Mouse (Mus musculus) embryonic facial prominence, embryonic 11.5 days (tissue): ENCODE results near the gene Btbd6. TPM values are rescaled to one million over a fixed set of nuclear protein-coding genes. Genes with fewer than 3 reads are reported as not detected.
A peak's percentile ranks its signal among the peaks of the same experiment; 100 is the strongest.

ENCODE experiments used
- ATAC-seq: fragments of 200-750 bp; cut with Nextera tagmentation; replicated peaks from 2 replicates; pipeline ENCODE4 v1.8.0; 2017; ENCODE audit warnings: low read depth; ENCODE audit not compliant: insufficient number of reproducible peaks, low FRiP score, low TSS enrichment
- DNase-seq: peaks from one replicate; pipeline ENCODE4 v3.0.0-alpha.2; 2015; ENCODE audit warnings: low spot score
- H3K27ac ChIP-seq: fragments of 300-500 bp; sonication (generic); replicated peaks from 2 replicates; pipeline ENCODE4 v1.5.1; 2014; ENCODE audit warnings: mild to moderate bottlenecking, low read depth, low read length, control low read depth
- H3K27me3 ChIP-seq: fragments of 300-500 bp; sonication (generic); 2 replicates; pipeline ENCODE4 v1.6.1; 2014; ENCODE audit warnings: mild to moderate bottlenecking, low read length, moderate library complexity, mixed read lengths; ENCODE audit not compliant: control insufficient read depth, insufficient read depth
- H3K36me3 ChIP-seq: fragments of 300-500 bp; sonication (generic); replicated peaks from 2 replicates; pipeline ENCODE4 v1.6.1; 2014; ENCODE audit warnings: low read depth, mild to moderate bottlenecking, low read length, moderate library complexity, mixed read lengths; ENCODE audit not compliant: control insufficient read depth, insufficient read depth
- H3K4me1 ChIP-seq: fragments of 300-500 bp; sonication (generic); 2 replicates; pipeline ENCODE4 v1.6.1; 2014; ENCODE audit warnings: low read length, mixed read lengths; ENCODE audit not compliant: control insufficient read depth, insufficient read depth
- H3K4me2 ChIP-seq: fragments of 300-500 bp; sonication (generic); 2 replicates; pipeline ENCODE4 v1.6.1; 2014; ENCODE audit warnings: low read depth, mild to moderate bottlenecking, control low read depth, low read length, moderate library complexity
- H3K4me3 ChIP-seq: fragments of 300-500 bp; sonication (generic); 2 replicates; pipeline ENCODE4 v1.5.1; 2014; ENCODE audit warnings: low read depth, low read length, control low read depth
- H3K9ac ChIP-seq: fragments of 300-500 bp; sonication (generic); replicated peaks from 2 replicates; pipeline ENCODE4 v1.6.1; 2014; ENCODE audit warnings: mild to moderate bottlenecking, control low read depth, low read length
- H3K9me3 ChIP-seq: fragments of 300-500 bp; sonication (generic); replicated peaks from 2 replicates; pipeline ENCODE4 v1.6.1; 2016; ENCODE audit warnings: mild to moderate bottlenecking, low read length, inconsistent platforms, mixed read lengths; ENCODE audit not compliant: control insufficient read depth
- WGBS: fragments of 180-500 bp; shearing (Covaris S2); extraction: QIAGEN DNeasy Blood & Tissue Kit; methylation state at CpG from one replicate; pipeline ENCODE4 v1.1.7; 2014; 5-methylcytosine and 5-hydroxymethylcytosine counted together
- polyA plus RNA-seq: library from polyadenylated mRNA; unstranded; fragments of >200 nt; fragmentation: Nextera tagmentation; extraction: Ambion mirVana; gene quantifications from 2 replicates; pipeline ENCODE4 v1.2.1, GENCODE M21; 2014

Gene Btbd6
- polyA plus RNA-seq, 1 experiment from 2014 or later, result 19.7 TPM

- under 1% methylated on average over 58 of the region's 58 CpGs for WGBS
- peak; percentile 84 for ATAC-seq
Measured at GRCm38 (mm10) chr12:112950040-112950760, 26.1 kb upstream of the Btbd6 start.

DNA sequence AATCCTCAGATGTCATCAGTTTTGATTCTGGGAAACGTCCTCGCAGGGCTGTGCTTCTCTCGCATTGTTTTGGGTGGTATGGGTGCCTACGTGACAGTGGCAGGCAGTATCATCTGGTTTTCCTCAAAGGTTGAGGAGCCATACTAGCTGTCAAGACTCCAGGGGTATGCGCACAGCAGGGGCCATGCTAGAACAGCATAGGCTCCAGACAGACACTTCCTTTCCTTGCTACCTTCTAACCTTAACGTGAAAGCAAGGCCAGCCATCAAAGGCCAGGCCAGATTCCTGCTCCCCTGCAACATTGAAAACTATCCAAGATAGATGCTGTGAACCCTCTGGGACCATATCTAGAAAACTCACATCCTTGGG lies 25.5 kb upstream of the Btbd6 start:
- WGBS, result 14% methylated on average over 6 of the region's 6 CpGs
- peak overlapping the region; percentile 42 for H3K4me3 ChIP-seq
- no peaks in the 10 kb centered on the region for H3K27me3 ChIP-seq
- H3K36me3 ChIP-seq, result no peaks in the 10 kb centered on the region
- H3K9me3 ChIP-seq, result no peaks in the 10 kb centered on the region
- peak overlapping the region; percentile 78 for H3K4me2 ChIP-seq
- H3K4me1 ChIP-seq, result no peaks in the 10 kb centered on the region; the same call in 1 of the 2 replicates
- ATAC-seq, result no peak; the same call in 1 of the 2 replicates
- peak; percentile 17 for DNase-seq
- no peak overlapping the region for H3K27ac ChIP-seq
- peak overlapping the region; percentile 18; the same call in 1 of the 2 replicates for H3K9ac ChIP-seq

More at GRCm38 (mm10) chr12:112950040-112950760, 26.1 kb upstream of the Btbd6 start:
- Histone ChIP-seq H3K9ac (peak overlapping the region; percentile 75), H3K4me2 (peak overlapping the region; percentile 78), H3K27me3 (no peaks in the 10 kb centered on the region), H3K27ac (peak overlapping the region; percentile 30), H3K36me3 (no peaks in the 10 kb centered on the region), H3K4me1 (no peaks in the 10 kb centered on the region; the same call in 1 of the 2 replicates), H3K4me3 (peak overlapping the region; percentile 42), H3K9me3 (no peaks in the 10 kb centered on the region)
- DNase-seq, result peak; percentile 95

GRCm38 (mm10) chr12:112951150-112951842 lies 25.0 kb upstream of the Btbd6 start:
- Histone ChIP-seq H3K27me3 (no peaks in the 10 kb centered on the region), H3K9me3 (no peaks in the 10 kb centered on the region), H3K27ac (no peak overlapping the region), H3K4me1 (no peaks in the 10 kb centered on the region; the same call in 1 of the 2 replicates), H3K4me2 (no peak overlapping the region), H3K36me3 (no peaks in the 10 kb centered on the region), H3K9ac (no peak overlapping the region), H3K4me3 (no peak overlapping the region)
- DNase-seq (no peak), ATAC-seq (no peak)
- 20% methylated on average over 7 of the region's 7 CpGs for WGBS

DNA sequence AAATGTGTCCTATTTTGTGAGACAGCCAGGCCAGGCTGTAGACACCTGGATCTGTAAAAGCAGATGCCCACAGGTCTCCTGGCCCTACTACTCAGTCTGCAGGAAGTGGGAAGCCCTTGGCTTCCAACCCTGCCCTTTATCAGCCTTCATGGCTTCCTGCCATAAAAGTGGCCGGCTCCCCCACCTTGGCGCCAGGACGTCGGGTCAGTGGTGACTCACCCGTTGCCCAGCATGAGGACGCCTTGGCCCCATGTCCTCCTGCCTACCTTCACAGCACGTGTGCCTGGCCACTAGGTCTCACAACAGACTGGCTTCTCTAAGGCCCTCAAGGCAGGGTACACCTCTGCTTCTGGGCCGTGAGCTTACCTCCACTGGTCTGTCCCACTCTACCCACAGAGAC lies 23.8 kb upstream of the Btbd6 start:
- no peaks in the 10 kb centered on the region; the same call in 1 of the 2 replicates for H3K4me1 ChIP-seq
- H3K4me2 ChIP-seq, result no peak overlapping the region
- H3K27ac ChIP-seq, result no peak overlapping the region
- no peaks in the 10 kb centered on the region for H3K27me3 ChIP-seq
- no peak overlapping the region for H3K9ac ChIP-seq
- DNase-seq, result no peak
- no peaks in the 10 kb centered on the region for H3K9me3 ChIP-seq
- H3K36me3 ChIP-seq, result no peaks in the 10 kb centered on the region; the same call in 1 of the 2 replicates
- ATAC-seq, result no peak
- H3K4me3 ChIP-seq, result no peak overlapping the region
- WGBS, result 75% methylated on average over 8 of the region's 8 CpGs

DNA sequence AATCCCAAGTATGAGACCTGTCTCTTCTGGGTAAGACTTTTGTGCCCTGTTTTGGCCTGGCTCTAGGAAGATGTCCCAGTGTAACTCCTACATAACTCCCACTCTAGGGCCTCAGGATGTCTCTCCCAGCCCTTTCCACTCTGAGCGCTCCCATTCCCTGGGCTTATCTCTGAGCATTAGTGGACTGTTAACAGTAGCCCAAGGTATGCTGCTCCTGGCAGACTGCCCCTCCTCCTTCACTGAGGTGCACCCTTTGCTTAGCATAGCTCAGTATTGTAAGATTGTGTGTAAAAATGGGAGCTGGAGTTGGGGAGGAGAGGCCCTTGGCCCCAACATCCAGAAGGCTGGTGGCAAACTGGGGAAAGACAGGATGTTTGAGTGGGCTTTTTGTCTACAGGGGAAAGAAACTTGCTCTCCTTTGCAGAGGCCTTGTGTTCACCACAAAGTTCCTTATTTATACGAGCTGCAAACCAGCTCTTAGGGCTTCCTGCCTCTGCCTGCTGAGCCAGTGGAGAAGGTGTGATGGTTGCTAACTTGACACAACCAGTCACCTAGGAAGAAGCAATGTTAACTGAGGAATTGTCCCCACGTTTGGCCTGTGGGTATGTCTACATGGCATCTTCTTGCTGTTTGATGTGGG lies 23.2 kb upstream of the Btbd6 start:
- DNase-seq (no peak), ATAC-seq (no peak)
- no peaks in the 10 kb centered on the region; the same call in 1 of the 2 replicates for H3K36me3 ChIP-seq
- no peak overlapping the region for H3K4me2 ChIP-seq
- no peaks in the 10 kb centered on the region for H3K9me3 ChIP-seq
- no peaks in the 10 kb centered on the region; the same call in 1 of the 2 replicates for H3K4me1 ChIP-seq
- no peak overlapping the region for H3K9ac ChIP-seq
- 82% methylated on average over 3 of the region's 3 CpGs for WGBS
- no peaks in the 10 kb centered on the region for H3K27me3 ChIP-seq
- H3K27ac ChIP-seq, result no peak overlapping the region
- no peak overlapping the region for H3K4me3 ChIP-seq

DNA sequence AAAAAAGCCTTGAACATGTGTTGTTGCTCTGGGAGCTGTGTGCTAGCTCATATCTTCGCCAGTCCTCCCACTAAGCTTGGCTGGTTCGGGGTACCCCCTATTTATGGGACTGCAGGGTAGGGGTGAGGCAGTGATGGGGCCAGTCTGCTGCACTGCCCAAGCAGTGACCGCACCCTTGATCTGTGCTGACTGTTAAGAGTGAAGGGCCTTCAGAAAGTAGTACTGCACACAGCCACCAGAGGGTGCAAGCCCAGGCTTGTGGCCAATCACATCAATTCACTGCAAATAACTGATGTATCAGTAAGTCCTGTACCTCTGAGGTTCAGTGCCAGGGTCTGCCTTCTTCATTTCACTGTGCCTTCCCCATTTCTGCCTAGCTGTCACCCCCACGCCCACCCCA lies 20.5 kb upstream of the Btbd6 start:
- WGBS, result 33% methylated on average over 4 of the region's 4 CpGs
- peaks cover 9% of the 10 kb centered on the region for H3K36me3 ChIP-seq
- 0 out of 2 replicates have a peak, but pooled peaks have one; percentile 35 for ATAC-seq
- no peaks in the 10 kb centered on the region; the same call in 1 of the 2 replicates for H3K4me1 ChIP-seq
- H3K4me2 ChIP-seq, result no peak overlapping the region
- H3K27ac ChIP-seq, result no peak overlapping the region
- no peak overlapping the region for H3K4me3 ChIP-seq
- no peaks in the 10 kb centered on the region for H3K27me3 ChIP-seq
- peak; percentile 72 for DNase-seq
- H3K9me3 ChIP-seq, result no peaks in the 10 kb centered on the region
- H3K9ac ChIP-seq, result no peak overlapping the region

DNA sequence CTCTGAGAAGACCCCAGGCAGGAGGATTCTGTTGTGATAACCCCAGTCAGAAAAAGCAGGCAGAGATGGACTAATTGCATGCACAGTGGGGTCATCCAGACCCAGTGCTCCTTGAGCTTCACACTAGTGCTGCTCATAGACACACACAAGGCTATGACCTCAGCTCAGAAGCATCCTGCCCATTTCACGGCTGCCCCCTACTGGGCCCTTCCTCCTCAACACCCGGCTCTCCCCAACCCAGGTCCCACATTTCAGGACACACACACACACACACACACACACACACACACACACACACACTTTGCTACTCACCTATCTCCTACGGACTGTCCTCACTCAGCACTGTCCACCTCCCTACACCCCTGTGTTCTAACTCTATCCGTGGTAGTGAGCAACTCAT lies 18.0 kb upstream of the Btbd6 start:
- ATAC-seq, result 0 out of 2 replicates have a peak, but pooled peaks have one; percentile 14
- no peak overlapping the region for H3K4me2 ChIP-seq
- H3K9me3 ChIP-seq, result no peaks in the 10 kb centered on the region
- H3K27me3 ChIP-seq, result no peaks in the 10 kb centered on the region
- H3K27ac ChIP-seq, result no peak overlapping the region
- WGBS, result 49% methylated on average over 4 of the region's 4 CpGs
- H3K9ac ChIP-seq, result no peak overlapping the region
- DNase-seq, result peak; percentile 48
- H3K36me3 ChIP-seq, result peaks cover 22% of the 10 kb centered on the region
- no peaks in the 10 kb centered on the region for H3K4me1 ChIP-seq
- no peak overlapping the region for H3K4me3 ChIP-seq
